Mouse (Mus musculus) layer of hippocampus, adult 6 months (tissue): Measurements from ENCODE around the gene Lama4. TPM values are rescaled to one million over a fixed set of nuclear protein-coding genes. Genes with fewer than 3 reads are reported as not detected.

ENCODE experiments used
- long read RNA-seq, 2 experiments: library from polyadenylated mRNA; unstranded; transcript quantifications; one replicate each; pipeline ENCODE4 v2.0.0; 2019 to 2020
- polyA plus RNA-seq: library from polyadenylated mRNA; unstranded; fragments of <200 nt; fragmentation: Nextera tagmentation; gene quantifications from 2 replicates; pipeline ENCODE4 v1.2.3, GENCODE M21; 2021

The Lama4 gene
- 0.69 and 1.0 TPM in 2 replicates for polyA plus RNA-seq
- long read RNA-seq, experiment 1, partial matches to known transcripts = 2 of 2 reads
- long read RNA-seq, experiment 1, other reads (novel, unspliced or antisense) = 0 of 2 reads
- long read RNA-seq, experiment 2, full-length matches to known transcripts = 1 of 2 reads
- long read RNA-seq, experiment 2, partial matches to known transcripts = 0 of 2 reads
- long read RNA-seq, experiment 2, other reads (novel, unspliced or antisense) = 1 of 2 reads

GRCm38 (mm10) chr10:38965075-38965781, at the start of gene Lama4:
Gene Lama4, plus strand, starts transcription at chr10:38965515.

DNA sequence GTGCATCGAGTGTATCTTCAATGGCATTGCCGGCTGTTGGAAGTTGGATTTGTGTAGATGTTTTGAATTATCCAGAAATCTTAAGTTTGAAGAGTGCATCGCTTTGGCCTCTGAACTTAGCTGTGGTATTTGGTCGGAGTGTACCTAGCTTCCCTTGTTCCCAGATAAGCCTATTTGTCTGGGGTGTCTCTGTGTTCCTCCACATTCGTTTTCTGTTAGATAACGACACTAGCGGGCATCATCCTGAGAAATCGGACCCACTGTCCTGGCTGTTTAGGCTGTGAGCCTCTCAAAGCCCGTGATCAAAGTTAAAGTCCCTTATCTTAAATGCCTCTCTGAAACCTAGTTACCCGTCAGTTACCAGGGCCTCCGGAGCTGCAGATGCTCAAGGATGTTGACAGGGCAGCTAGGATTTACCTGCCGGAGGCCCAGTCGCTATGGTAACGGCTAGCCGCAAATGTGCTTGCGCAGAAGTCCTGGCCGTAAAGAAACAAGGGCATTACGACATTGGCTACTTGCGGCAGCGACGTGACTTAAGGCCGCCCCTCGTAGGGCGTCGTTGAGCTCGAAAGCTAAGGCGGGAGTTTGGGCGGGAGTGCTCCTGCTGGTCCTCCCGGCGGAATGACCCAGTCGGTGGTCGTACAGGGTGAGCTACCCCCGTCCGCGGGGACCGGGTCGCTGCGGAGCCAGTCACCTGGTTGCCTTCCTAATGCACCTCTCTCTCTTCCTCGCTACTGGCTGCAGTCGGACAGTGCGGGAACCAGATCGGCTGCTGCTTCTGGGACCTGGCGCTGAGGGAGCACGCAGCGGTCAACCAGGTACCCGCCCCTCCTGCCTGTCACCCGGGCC, 168.4 kb downstream of the Lama4 start, which contains the start of the genes Fam229b and Tube1:
TSS of gene Fam229b (minus strand) at position 453 of the 849 bp plus-strand sequence.
TSS of gene Tube1 (plus strand) at position 515 of the 849 bp plus-strand sequence.

Other genes starting within 250 kb of the Lama4 start
- gene Rfpl4b, start 143.7 kb upstream of the Lama4 start, polyA plus RNA-seq = not detected in 2 replicates
- gene Fam229b, start 168.4 kb downstream of the Lama4 start, polyA plus RNA-seq = 33.6 and 34.7 TPM in 2 replicates
- gene Tube1, start 168.5 kb downstream of the Lama4 start, polyA plus RNA-seq = 2.1 and 2.2 TPM in 2 replicates
- not detected in 2 replicates for gene Ccn6, start 198.3 kb downstream of the Lama4 start, polyA plus RNA-seq